Mouse (Mus musculus) cerebellum, adult 2 months (tissue): ENCODE results near the gene Pear1. TPM values are rescaled to one million over a fixed set of nuclear protein-coding genes. Genes with fewer than 3 reads are reported as not detected.

Experiments used
- DNase-seq, 2 experiments: peaks; one replicate each; pipeline ENCODE4 v3.0.0; 2021
- H3K27ac ChIP-seq: fragments of 200-500 bp; 2 replicates; pipeline ENCODE4 v1.5.1; 2012; ENCODE audit warnings: low read length, control low read depth, inconsistent platforms; ENCODE audit not compliant: insufficient read depth
- H3K27me3 ChIP-seq: fragments of 200-500 bp; 2 replicates; pipeline ENCODE4 v1.6.1; 2012; ENCODE audit warnings: inconsistent platforms, mild to moderate bottlenecking, low read length, moderate library complexity; ENCODE audit not compliant: control insufficient read depth, insufficient read depth
- H3K4me1 ChIP-seq: fragments of 200-500 bp; 2 replicates; pipeline ENCODE4 v1.6.1; 2011; ENCODE audit warnings: low read length; ENCODE audit not compliant: control insufficient read depth, insufficient read depth
- H3K4me3 ChIP-seq: fragments of 200-500 bp; replicated peaks from 2 replicates; pipeline ENCODE3; 2011; ENCODE audit warnings: mild to moderate bottlenecking, low read depth, low read length, control low read depth; ENCODE audit not compliant: insufficient read depth
- CTCF ChIP-seq: fragments of 200-500 bp; IDR thresholded peaks from 2 replicates; pipeline ENCODE4 v1.5.1; 2011; ENCODE audit warnings: low read depth, mild to moderate bottlenecking, control low read depth, low read length, moderate library complexity, borderline replicate concordance; ENCODE audit not compliant: insufficient read depth
- POLR2A ChIP-seq: fragments of 200-500 bp; IDR thresholded peaks from 2 replicates; pipeline ENCODE4 v1.6.1; 2011; ENCODE audit warnings: low read length, control low read depth, borderline replicate concordance; ENCODE audit not compliant: insufficient read depth
- WGBS: fragments of 180-500 bp; shearing (Covaris S2); methylation state at CpG from one replicate; pipeline ENCODE4 v1.1.7; 2018; 5-methylcytosine and 5-hydroxymethylcytosine counted together
- polyA plus RNA-seq: library from polyadenylated mRNA; depleted of rRNA; stranded (reverse); fragments of >200 nt; gene quantifications from 2 replicates; pipeline ENCODE4 v1.2.3, GENCODE M21; 2012

The Pear1 gene
- polyA plus RNA-seq, 1 experiment = 8.5 TPM

DNA sequence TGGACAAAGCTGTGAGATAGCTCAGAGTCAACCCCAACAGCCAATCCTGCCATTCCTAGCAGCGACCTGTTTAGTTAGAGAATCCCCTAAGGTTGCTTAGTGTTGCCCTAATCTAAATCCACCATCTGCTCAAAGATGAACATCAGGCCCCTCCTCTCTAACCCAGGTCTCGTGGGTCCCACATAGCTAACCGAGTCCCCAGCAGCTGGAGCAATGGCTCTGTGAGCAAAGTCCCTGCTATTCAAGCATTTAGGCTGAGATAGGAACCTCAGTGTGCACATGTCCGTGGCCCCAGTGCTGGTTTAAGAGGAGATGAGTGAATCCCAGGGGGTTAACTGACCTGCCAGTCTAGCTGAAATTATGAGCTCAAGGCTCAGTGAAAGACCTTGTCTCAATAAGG lies 22.1 kb upstream of the Pear1 start:
- 60% methylated on average over 4 of the region's 4 CpGs for WGBS
- Histone ChIP-seq H3K4me3 (no peak overlapping the region), H3K27me3 (no peaks in the 10 kb centered on the region), H3K27ac (no peak overlapping the region), H3K4me1 (no peaks in the 10 kb centered on the region)
- TF ChIP-seq POLR2A (no peak), CTCF (no peak)
- no peak for DNase-seq

DNA sequence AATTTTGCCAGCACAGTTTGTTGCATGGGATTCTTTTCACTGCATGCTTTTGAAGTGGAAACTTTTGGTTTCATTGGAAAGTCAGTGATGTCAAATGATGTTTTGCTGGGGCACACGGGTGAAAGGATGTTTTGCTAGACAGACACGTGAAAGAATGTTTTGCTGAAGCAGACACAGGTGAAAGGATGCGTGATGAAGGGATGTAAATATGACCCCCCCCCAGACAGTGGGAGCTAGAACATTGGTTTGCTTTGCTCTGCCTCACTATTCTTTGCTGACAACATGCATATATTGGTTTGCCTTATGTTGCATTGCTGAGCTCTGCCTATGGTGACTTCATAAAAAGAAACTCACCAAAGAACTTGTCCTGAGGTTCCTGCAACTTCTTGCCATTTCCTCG lies 20.9 kb upstream of the Pear1 start:
- TF ChIP-seq POLR2A (no peak), CTCF (no peak)
- 81% methylated on average over 4 of the region's 4 CpGs for WGBS
- H3K27me3 ChIP-seq = no peaks in the 10 kb centered on the region
- H3K4me3 ChIP-seq = no peak overlapping the region
- H3K27ac ChIP-seq = no peak overlapping the region
- DNase-seq = no peak
- no peaks in the 10 kb centered on the region for H3K4me1 ChIP-seq

DNA sequence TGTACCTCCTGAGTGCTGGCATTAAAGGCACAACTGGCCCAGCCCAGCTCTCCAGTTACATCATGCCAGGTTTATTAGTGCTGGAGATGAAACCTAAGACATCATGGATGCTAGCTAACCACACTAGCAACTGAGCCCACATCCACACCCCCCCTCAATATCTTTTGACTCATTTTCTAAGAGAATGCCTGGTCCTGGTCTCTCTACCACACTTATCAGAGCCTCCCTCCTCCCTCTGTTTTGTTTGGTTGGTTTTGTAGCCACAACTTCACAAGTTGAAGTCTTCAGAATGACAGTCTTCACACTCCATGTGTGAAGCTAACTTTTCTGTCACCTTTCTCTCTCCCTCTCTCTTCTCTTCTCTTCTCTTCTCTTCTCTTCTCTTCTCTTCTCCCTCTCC lies 16.8 kb upstream of the Pear1 start:
- H3K4me1 ChIP-seq = no peaks in the 10 kb centered on the region
- no peak overlapping the region for H3K27ac ChIP-seq
- H3K27me3 ChIP-seq = no peaks in the 10 kb centered on the region
- no peak for TF ChIP-seq CTCF
- TF ChIP-seq POLR2A = no peak
- DNase-seq = no peak
- no peak overlapping the region for H3K4me3 ChIP-seq

DNA sequence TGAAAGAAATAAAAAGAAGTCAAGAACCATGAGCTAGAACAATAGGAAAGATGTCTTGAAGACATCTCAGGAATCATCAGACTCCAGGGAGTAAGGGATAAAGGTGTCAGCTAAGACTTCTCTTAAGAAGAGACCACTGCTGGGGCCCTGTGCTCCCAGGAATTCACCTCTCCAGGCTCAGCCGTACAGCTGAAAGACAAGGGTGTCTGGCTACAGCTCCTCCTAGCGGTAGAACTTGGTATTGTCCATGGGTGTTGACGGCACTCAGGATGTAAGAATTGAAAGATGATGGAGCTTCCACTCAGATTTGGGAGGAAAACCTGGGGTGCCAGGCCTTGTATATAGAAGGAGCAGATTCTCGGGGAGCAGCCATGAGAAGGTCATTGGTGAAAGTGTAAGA lies 14.5 kb upstream of the Pear1 start:
- Histone ChIP-seq H3K27ac (no peak overlapping the region), H3K4me1 (no peaks in the 10 kb centered on the region), H3K27me3 (no peaks in the 10 kb centered on the region), H3K4me3 (no peak overlapping the region)
- DNase-seq = peak; percentile 46 to 69
- 2% methylated on average over 4 of the region's 4 CpGs for whole genome bisulfite sequencing
- TF ChIP-seq POLR2A (no peak), CTCF (peak; percentile 82)

DNA sequence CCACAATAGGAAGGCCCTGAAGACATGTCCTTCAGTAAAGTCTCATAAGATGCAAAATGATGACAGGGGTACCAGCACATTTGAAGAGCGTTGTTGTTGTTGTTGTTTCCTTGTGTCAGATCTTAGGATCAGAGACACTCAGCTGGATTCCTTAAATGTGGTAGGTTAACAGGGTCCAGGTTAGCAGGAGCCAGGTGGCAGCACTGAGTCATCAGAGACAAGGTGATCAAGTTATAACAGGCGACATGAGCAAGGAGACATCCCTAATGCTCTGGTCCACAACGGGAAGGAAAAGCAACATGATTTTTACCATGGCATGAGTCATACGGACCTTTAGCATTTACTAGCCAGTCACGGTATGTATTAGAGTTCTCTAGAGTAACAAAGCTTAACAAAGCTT lies 9.4 kb upstream of the Pear1 start:
- Histone ChIP-seq H3K27ac (no peak overlapping the region), H3K4me3 (no peak overlapping the region), H3K4me1 (no peaks in the 10 kb centered on the region), H3K27me3 (no peaks in the 10 kb centered on the region; the same call in 1 of the 2 replicates)
- DNase-seq = no peak
- TF ChIP-seq POLR2A = no peak
- TF ChIP-seq CTCF = peak; percentile 4; the same call in 1 of the 2 replicates
- 62% methylated on average over 5 of the region's 5 CpGs for WGBS

DNA sequence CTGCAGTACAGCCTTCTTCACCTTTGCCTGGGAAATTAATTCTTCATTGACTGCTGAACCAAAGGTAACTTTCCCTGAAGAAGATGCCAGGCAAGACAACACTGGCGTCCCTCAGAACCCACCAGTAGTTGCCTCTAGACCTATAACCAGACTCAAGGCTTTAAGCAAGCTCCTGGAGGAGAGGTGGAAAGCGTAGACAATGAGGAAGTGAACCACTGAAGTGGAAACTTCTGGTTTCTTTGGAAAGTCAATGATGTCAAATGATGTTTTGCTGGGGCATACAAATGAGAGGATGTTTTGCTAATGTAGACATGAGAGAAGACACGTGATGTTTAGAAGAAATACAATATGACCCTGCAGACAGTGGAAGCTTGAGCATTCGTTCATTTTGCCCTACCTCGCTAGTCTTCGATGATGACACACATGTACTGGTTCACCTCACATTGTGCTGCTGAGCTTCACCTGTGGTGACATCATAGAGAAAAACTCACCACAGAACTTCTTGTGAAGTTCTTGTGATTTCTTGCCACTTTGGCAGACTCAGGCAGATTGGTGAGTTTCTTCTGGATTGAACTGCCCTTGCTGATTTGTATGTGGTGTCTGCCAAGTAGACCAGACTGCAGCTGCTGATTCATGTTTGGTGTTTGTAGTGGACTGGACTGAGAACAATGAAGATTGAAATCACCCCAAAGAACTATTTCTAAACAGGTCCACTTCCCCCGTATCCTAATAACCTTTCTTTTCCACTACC lies 8.2 kb upstream of the Pear1 start:
- H3K27me3 ChIP-seq = no peaks in the 10 kb centered on the region; the same call in 1 of the 2 replicates
- 82% methylated on average over 7 of the region's 7 CpGs for WGBS
- DNase-seq = no peak

DNA sequence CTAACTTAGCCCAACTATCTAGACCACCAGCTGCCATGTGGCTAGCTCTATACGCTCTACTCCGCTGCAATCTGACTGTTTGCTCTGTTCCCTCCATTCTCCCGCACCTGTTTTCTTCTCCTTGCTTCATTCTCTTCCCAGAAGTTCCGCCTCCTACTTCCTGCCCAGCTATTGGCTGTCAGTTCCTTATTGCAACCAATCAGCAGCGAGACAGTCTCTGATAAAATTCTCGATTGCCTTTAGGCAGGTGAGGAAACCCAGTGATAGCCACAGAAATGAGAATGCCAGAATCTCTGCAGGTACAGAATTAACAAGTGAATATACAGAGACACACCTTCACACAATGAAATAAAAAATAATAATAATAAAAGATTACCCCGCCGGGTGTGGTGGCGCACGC lies 4.9 kb upstream of the Pear1 start:
- no peak overlapping the region for H3K27ac ChIP-seq
- WGBS = 52% methylated on average over 10 of the region's 10 CpGs
- no peak for DNase-seq
- TF ChIP-seq CTCF (no peak), POLR2A (no peak)
- no peaks in the 10 kb centered on the region for H3K4me1 ChIP-seq
- no peak overlapping the region for H3K4me3 ChIP-seq
- no peaks in the 10 kb centered on the region; the same call in 1 of the 2 replicates for H3K27me3 ChIP-seq

More for the DNA sequence above, 8.2 kb upstream of the Pear1 start:
- no peak for TF ChIP-seq POLR2A
- no peak for TF ChIP-seq CTCF
- H3K27ac ChIP-seq = no peak overlapping the region
- H3K4me3 ChIP-seq = no peak overlapping the region
- H3K4me1 ChIP-seq = no peaks in the 10 kb centered on the region

DNA sequence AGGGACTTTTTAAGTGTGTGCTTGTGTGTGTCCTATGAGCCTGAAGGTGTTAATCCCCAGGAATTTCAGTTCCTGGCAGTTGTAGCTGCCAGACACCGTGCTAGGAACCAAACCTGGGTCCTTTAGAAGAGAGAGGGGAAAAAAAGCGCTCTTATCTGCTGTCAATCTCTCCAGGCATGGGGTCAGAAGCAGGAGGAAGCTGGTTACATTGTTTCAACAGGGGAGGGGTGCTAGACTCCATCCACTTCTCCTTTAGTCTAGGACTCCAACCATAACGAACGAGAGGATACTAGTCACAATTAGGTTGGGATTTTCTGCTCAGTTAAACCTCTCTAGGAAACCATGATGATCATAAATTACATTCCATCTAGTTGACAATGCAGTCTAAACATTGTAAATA lies 4.3 kb upstream of the Pear1 start:
- H3K27me3 ChIP-seq = no peaks in the 10 kb centered on the region; the same call in 1 of the 2 replicates
- no peaks in the 10 kb centered on the region for H3K4me1 ChIP-seq
- 38% methylated on average over 4 of the region's 4 CpGs for WGBS
- TF ChIP-seq POLR2A = no peak
- TF ChIP-seq CTCF = no peak
- no peak overlapping the region for H3K4me3 ChIP-seq
- no peak for DNase-seq
- H3K27ac ChIP-seq = no peak overlapping the region
